Mouse (Mus musculus): ENCODE results near the gene Zcrb1.
"Not testable (repeated sequence)": the region's sequence is repeated elsewhere in the genome, so short reads cannot be mapped to it uniquely, and the experiment has no call there.

Zcrb1 gene

DNA sequence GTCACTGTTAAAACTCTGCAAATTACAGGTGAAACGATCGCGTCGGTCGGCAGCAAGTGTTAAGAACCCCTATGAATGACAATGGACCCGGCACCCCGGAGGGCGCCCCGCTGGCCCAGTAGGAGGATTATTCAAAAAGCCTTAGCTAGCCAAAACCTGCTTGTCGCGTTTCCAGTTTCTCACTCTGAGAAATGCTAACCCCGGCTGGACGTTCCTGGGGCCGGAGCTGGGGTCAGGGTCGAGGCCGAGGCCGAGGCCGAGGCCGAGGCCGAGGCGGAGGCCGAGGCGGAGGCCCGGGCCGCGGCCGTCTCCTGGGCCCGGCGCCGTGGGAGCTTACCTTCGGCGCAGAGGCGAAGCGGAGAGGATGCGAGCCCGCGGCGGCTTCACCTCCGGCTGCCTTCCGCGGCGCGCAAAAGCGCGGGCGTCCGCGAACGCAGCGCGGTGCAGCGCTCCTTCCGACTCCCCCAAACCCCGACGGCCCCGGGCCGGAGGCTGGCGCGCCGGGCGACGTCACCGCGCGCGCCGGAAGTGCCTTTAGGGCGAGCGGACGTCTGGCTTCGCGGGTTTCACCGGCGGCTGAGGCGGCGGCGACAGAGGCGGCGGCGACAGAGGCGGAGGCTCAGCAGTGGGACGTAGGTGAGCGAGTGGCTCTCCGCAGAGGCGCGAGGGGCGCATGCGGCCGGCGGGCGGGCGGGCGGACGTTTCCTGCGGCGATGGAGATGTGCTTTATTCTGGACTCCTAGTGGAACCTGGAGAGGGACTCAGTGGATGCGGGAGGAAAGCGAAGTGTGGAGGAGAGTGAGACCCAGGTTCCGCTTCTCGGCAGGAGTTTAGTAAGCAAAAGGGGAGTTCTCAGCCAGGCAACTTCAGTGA is at the start of gene Zcrb1, which contains the start of gene Pphln1:
TSS of gene Zcrb1 (minus strand) at position 509 of the 873 bp plus-strand sequence.
TSS of gene Pphln1 (plus strand) at position 525 of the 873 bp plus-strand sequence.
- peak; percentile 69 for DNase-seq (ENCODE audit: low read depth, low spot score)

- DNase-seq (ENCODE audit: low read depth, low spot score) = no peak
Measured at GRCm38 (mm10) chr15:93443676-93444075, 45.5 kb upstream of the Zcrb1 start.

- no peak for DNase-seq (ENCODE audit: low read depth, low spot score)
Measured at GRCm38 (mm10) chr15:93442271-93442670, 44.1 kb upstream of the Zcrb1 start.

- peak; percentile 47 for DNase-seq (ENCODE audit: low read depth, low spot score)
Measured at GRCm38 (mm10) chr15:93438663-93439062, 40.5 kb upstream of the Zcrb1 start.

DNA sequence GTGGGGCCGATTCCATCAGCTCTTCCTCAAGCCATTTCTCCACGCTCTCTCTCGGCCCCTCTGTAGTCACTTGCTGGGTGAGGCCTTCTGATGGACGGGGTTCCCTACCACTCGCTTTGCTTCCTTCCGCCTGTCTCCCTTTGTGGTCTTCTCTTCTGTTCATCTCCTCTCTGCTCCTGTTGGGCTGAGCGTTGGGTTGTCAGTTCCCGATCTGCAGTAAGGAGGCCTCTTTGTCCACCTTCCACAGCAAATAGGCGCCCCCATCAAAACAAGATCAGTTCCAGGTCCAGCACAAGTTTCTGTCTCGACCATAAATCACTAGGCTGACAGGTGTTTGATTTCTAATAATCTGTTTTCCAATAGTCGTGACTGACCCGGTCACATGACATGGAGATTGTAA is 37.9 kb upstream of the Zcrb1 start:
- DNase-seq (ENCODE audit: low read depth, low spot score) = no peak

DNA sequence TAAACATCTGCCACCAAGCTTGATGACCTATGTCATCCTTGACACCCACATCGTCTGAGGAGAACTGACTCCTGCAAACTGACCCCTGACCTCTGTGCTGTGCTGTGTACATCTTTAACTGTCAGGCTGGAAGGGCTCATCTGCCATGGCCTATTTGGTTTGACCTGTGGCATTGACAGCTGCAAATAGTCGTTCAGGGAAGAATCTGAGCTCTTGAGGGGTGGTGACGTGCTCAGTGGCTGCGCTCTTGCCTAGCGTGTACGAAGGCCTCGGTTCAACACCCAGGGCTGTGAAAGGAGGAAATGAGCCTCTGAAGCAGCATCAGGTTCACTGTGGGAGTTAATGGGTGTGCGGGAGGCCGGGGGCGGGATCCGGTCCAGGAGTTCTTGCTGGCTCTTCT is 35.7 kb upstream of the Zcrb1 start:
- DNase-seq (ENCODE audit: low read depth, low spot score) = no peak

- no peak for DNase-seq (ENCODE audit: low read depth, low spot score)
Measured at GRCm38 (mm10) chr15:93422537-93422936, 24.4 kb upstream of the Zcrb1 start.

- DNase-seq (ENCODE audit: low read depth, low spot score) = no peak
Measured at GRCm38 (mm10) chr15:93420596-93420995, 22.5 kb upstream of the Zcrb1 start.

- DNase-seq (ENCODE audit: low read depth, low spot score) = no peak
Measured at GRCm38 (mm10) chr15:93416300-93416699, 18.2 kb upstream of the Zcrb1 start.

DNA sequence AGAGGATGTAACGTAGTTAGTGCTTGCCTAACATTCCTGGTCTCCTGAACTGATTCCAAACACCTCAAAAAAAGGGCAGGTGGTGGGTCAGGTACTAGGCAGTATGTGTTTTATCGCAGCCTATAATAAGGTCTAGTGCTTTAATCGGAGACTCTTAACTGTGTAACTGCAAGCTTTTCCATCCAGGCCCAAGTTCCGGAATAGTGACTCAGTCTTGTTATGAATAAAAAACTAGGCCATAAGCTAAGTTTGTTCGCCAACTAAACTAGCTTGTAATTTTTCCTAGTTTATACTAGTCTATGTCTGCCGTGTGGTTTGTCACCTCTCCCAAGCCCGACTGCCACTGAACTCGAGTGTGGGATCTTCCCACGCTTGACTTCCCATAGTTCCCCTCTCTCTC is 16.3 kb upstream of the Zcrb1 start:
- no peak for DNase-seq (ENCODE audit: low read depth, low spot score)

DNA sequence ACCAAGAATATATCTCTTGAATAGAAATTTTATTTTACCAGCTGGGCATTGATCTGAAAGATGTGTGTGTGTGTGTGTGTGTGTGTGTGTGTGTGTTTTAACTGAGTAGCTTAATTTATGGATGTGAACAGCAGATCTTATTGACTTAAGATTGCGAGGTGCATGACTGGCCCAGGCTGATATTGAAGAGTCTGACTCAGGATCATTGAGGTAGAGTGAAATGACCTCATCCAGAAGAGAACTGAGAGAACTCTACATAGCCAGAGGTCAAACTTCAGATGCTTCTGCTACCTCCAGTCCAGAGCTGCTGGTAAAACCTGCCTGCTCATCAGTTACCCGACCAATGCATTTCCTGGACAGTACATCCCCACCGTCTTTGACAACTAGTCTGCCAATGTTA is 14.3 kb upstream of the Zcrb1 start:
- no peak for DNase-seq (ENCODE audit: low read depth, low spot score)

- DNase-seq (ENCODE audit: low read depth, low spot score) = no peak
Measured at GRCm38 (mm10) chr15:93406492-93406891, 8.4 kb upstream of the Zcrb1 start.

- DNase-seq (ENCODE audit: low read depth, low spot score) = no peak
Measured at GRCm38 (mm10) chr15:93405446-93405986, 7.4 kb upstream of the Zcrb1 start.

DNA sequence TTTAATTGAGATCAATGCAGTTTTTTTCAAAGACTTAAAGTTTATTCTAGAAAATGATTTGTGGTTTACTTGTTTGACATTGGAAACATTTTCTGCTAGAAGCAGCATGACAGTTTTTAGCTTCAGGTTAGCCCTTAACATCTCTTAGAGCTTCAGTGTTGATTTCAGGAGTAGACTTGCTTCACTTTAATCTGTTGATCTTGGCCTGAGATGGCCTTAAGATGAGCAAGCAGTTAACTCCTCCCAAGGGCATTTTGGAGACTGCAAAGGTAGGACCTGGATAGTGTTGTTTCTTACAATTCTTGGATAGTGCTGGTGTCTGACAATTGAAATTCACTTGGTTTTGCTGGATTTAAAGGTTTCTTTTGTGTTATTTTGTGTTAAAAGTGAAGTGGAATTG is 6.7 kb upstream of the Zcrb1 start:
- DNase-seq (ENCODE audit: low read depth, low spot score) = no peak

GRCm38 (mm10) chr15:93402730-93403129 is 4.6 kb upstream of the Zcrb1 start:
- no peak for DNase-seq (ENCODE audit: low read depth, low spot score)

DNA sequence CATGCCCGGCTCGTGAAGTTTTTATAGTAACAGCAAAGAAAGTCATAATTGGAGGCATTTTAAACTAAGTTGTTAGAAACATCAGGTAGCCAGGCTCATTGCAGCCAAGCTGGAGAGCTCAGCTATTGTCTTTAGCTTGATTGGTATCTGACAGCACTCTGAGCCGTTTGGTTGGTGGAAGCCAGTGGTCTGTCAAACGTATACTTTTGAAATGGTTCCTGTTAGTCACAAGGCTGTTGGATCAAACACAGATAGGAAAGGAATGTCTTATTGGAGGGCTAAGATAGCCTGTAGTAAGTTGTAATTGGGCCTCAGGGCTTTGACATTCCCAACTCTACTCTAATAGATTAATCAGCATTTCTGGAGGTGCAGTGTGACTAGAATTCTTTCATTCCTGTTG is 3.3 kb upstream of the Zcrb1 start:
- DNase-seq (ENCODE audit: low read depth, low spot score) = no peak

DNA sequence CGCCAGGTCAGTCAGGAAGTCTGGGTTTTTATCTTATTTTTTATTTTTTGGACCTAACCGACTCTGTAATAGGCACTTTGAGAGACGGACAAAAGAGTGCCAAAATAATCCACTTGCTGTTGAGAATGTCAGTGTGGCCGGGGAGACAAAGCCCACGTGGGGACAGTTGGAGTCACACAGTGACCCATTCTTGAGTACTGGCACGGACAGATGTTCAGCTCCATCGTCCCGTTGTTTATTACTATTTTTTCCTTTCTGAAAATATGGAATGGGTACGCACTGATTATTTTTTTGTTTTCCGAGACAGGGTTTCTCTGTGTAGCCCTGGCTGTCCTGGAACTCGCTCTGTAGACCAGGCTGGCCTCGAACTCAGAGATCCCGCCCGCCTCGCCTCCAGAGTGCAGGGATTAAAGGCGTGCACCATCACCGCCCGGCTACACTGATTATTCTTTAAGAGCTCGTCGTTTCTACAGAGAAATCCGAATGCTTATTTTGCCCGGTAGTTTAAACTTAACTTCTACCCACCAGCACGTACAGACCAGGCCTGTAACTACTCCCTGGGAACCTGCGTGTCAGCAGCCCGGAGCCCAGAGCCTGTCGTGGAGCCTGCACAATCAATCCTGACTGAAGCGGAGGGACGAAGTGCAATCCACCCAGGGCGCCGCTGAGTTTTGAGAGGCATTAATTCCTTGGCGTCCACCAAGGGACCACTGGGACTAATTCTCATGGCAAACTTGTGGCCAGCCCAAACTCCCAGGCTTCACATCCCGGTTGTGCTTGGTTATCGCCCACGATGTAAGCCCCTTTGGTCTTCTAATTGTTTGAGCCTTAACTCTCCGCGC is 786 bp upstream of the Zcrb1 start:
- DNase-seq (ENCODE audit: low read depth, low spot score) = no peak

DNA sequence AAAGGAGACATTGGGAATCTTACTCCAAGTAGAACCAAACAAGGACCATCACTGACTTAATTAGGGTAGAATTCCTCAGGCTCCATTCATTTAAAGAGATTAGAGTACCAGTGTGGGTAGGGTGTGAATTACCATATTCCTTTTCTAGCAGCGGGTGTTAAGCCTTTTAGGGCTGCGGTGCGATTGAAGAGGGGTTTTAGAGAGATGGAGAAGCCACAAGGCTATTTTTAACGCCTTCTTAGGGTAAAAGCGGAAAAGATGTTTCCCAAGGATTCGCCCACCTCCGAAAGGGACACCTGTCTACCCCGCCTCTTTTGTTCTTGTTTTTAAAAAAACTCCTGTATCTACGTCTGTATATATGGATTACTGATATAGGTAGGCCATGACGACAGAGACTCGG is 865 bp downstream of the Zcrb1 start:
- no peak for DNase-seq (ENCODE audit: low read depth, low spot score)

GRCm38 (mm10) chr15:93381337-93381736 is 16.8 kb downstream of the Zcrb1 start:
- no peak for DNase-seq (ENCODE audit: low read depth, low spot score)

- no peak for DNase-seq (ENCODE audit: low read depth, low spot score)
Measured at GRCm38 (mm10) chr15:93379177-93379576, 19.0 kb downstream of the Zcrb1 start.

- no peak for DNase-seq (ENCODE audit: low read depth, low spot score)
Measured at GRCm38 (mm10) chr15:93375696-93376095, 22.4 kb downstream of the Zcrb1 start.

- DNase-seq (ENCODE audit: low read depth, low spot score) = not testable (repeated sequence)
Measured at GRCm38 (mm10) chr15:93372525-93373119, 25.5 kb downstream of the Zcrb1 start.

Measured in retina, adult 2 months (tissue).